Mouse (Mus musculus) urinary bladder, postnatal 4 days (tissue): ENCODE results near the gene St6galnac3.

Experiments
- DNase-seq, 2 experiments: peaks; one replicate each; pipeline ENCODE4 v3.0.0; 2021 to 2022; ENCODE audit warnings: low spot score in 2 of 2

St6galnac3 gene

DNA sequence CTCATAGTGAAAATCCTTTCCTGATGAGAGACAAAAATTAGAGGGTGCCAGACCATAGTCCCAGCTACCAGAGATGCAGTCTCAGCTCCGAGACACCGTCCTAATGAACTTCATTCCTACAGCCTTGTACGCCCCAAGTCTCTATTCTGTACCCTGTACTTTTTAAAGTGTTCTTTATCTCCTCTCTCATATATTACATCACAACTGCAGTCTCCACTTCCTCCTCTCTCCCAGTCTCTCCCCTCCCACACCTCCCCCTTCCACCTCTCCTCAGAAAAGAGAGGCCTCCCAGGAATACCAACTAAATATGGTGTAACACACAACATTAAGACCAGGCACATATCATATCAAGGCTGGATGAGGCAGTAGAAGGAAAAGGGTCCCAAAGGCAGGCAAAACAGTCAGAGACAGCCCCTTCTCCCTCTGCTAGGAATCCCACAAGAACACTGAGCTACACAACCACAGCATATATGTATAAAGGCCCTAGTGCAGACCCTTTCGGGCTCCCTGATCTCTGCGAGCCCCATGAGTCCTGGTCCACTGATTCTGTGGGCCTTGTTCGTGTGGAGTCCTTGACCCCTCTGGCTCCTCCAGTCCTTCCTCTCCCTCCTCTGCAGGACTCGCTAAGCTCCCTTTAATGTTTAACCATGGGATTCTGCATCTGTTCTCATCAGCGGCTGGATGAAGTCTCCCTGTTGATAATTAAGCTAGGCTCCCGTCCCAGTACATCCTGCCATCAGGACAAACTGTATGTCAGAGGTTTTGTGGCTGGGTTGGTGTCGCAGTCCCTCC lies 502.2 kb downstream of the St6galnac3 start:
- no peak for DNase-seq

DNA sequence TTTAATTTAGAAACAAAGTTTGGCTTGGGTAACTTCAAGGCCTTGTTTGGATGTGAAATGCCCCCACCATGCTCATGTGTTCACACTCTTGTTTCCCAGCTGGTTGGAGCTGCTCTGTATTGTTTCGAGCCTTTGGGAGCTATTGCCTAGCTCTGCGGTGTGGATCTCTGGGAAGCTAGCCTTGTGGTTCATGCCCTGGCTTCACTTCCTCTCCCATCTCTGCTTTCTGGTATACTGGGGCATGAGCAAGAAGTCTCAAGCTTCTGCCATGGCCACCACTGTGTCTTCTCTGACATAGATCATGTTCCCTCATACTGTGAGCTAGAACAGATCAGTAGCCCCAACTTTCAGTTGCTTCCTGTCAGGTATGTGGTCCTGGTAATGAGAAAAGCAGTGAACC lies 505.6 kb downstream of the St6galnac3 start:
- DNase-seq, result no peak

DNA sequence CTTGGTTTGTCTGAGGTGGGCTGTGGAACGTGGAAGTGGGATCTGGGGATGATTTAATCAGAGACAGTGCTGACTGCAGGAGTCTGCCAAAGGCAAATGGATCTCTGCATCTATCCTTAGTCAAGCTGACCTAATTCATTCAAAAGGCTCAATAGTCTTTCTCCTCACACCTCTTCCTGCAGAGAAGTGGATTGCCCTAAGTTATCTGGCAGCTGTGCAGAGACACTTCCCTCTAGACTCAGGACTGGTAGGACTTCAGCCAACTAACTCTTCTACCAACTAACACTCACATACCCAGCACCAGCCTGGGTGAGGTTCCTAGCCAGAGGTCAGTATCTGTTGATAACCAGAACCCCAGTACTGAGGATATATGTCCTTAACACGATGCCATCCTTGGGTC lies 516.8 kb downstream of the St6galnac3 start:
- no peak for DNase-seq

GRCm38 (mm10) chr3:153204046-153204445 lies 520.9 kb downstream of the St6galnac3 start:
- DNase-seq, result no peak

- DNase-seq, result no peak
These were observed 523.1 kb downstream of the St6galnac3 start for GRCm38 (mm10) chr3:153201835-153202234.

DNA sequence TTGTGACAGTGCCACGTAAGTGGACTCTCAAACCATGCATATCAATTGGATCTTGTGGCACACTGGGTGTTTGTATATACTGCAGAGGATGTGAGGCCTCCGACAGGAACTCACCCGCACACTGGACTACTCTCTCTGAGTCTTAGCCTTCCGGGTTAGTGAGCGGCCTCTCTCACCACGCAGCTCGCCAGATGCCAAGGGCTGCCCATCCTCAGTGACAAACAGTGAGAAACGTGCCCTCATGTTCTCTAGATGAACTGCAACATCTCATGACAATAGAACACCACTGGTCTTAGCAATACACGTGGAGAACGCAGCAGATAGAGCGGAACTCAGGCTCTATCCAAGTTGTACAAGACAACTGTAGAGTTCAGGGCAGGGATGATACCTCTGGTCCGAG lies 524.2 kb downstream of the St6galnac3 start:
- DNase-seq, result no peak

- no peak for DNase-seq
These were observed 524.9 kb downstream of the St6galnac3 start for GRCm38 (mm10) chr3:153200076-153200475.

- DNase-seq, result no peak
These were observed 525.7 kb downstream of the St6galnac3 start for GRCm38 (mm10) chr3:153199251-153199650.

DNA sequence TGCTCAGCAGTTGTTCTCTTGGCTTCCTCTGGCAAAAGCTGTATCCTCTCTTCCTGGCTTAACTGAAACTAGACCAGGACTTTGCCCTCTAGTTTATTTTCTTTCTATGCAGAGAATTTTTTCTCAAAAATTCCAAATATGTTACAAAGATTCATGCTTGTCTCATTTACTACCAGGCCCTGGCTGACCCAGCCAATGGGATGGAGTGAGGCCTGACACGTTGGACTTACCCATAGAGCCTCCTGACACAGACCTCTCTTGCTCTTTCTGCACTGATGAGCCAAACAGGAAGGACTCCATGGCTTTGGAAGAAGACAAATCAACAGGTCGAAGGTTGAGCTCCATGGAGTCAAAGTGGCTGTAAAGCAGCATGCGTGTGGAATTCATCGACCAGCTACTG lies 526.5 kb downstream of the St6galnac3 start:
- DNase-seq, result no peak

- no peak for DNase-seq
These were observed 531.9 kb downstream of the St6galnac3 start for GRCm38 (mm10) chr3:153193025-153193424.

DNA sequence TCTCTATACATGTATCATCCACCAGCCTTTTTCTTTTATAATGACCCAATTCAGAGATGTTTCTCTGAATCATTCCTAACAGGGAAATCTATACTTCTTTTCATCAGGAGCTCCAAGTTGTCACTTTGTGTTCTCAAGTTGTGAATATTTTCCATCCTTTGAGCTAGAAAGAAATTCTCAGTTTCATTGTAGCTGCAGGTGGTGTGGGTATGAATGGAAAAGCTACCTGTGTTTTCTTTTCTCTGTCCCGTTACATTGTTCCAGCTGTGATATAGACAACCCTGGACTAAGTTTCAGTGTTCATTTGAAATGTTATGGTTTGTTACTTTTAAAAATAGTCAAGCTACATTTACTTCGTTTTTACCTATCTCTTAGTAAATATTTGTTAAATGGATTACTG lies 534.2 kb downstream of the St6galnac3 start:
- DNase-seq, result no peak

- DNase-seq, result no peak
These were observed 535.1 kb downstream of the St6galnac3 start for GRCm38 (mm10) chr3:153189685-153190467.

GRCm38 (mm10) chr3:153188224-153188623 lies 536.8 kb downstream of the St6galnac3 start:
- DNase-seq, result no peak

GRCm38 (mm10) chr3:153185117-153185516 lies 539.9 kb downstream of the St6galnac3 start:
- DNase-seq, result no peak

GRCm38 (mm10) chr3:153181242-153181641 lies 543.7 kb downstream of the St6galnac3 start:
- DNase-seq, result no peak

GRCm38 (mm10) chr3:153176749-153177148 lies 548.2 kb downstream of the St6galnac3 start:
- DNase-seq, result no peak

- DNase-seq, result no peak
These were observed 548.6 kb downstream of the St6galnac3 start for GRCm38 (mm10) chr3:153176325-153176724.

DNA sequence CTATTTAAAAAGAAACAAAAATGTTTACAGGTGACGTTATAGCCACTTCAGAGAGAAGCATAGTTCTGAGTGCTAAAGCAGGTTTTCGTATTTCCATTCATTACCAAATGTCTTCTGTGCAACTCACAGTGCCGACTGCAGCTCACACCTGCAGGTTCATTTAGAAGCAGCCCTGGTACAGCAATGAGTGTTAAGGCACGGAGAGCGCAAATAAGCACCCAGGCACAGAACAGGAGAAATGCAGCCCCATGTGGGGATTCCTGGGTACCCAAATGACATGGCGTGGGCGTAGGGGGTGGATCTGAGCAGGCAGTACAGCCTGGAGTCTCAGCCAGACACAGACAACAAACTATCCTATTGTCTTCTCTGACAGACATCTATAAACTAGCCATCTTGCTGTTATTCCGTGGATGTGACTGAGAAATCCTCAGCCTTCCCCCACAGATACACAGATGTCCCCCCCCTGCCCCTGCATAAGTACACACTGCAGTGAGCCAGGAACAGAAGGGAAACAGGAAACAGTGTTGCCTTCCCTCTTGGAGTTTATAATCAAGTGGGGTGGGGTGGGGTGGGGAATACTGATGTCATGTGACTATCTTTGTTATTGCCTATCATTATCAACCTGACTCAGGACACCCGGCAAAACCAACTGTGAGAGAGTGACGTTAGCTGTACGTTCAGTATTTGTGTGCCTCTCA lies 550.5 kb downstream of the St6galnac3 start:
- DNase-seq, result no peak

- DNase-seq, result no peak
These were observed 551.4 kb downstream of the St6galnac3 start for GRCm38 (mm10) chr3:153173567-153173966.

DNA sequence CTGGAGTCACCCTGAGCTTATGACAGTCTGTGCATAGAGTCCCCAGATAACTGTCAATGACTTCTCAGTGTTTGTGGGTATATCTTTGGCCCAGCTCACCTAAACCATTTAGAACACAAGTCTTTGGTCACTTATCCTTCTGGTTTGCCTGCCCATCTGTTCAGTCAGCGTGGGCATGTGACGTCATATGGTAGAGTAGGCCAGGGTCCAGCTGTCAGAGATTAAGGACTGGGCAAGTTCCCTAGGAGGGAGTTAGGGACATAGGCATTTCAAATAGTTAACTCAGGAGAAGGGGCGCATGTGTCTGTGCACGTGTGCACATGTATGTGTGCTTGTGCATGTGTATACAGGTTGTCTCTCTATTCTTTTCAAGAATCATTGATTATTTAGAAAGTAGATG lies 554.8 kb downstream of the St6galnac3 start:
- DNase-seq, result no peak

DNA sequence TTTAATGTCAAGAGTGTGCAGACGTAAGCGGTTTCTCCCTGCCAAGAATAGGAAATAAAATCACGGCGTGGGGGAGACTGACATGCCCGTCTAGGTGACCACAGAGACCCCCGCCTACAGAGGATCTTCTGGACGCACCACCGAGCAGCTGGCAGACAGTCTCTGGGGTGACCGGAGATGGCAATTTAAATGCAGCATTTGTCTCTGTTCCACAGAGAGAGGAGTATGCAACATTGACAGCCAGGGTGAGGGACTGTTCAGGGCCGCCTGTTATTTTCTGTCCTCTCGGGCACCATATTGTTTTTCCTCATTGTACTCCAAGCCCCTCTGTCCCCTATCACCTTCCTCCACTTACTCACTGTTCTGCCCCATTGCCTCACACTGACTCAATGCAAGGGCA lies 555.2 kb downstream of the St6galnac3 start:
- DNase-seq, result no peak

DNA sequence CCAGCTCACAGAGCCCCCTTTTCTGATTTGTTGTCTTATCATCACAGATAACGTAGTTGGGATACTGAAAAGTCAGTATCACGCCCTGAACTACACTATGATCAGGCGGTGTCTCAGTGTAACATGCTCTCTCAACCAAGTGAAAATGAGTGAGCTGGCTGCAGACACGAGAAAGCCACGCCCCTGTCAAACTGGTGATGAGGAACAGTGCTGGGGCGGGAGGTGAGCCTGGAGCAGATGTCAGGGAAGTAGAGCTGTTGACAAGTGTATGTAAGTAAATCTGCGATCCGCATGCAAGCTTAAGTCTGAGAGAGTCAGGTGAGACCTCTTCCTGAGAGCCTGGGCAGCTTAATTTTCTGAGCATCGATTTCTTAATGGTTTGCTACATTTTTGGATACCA lies 563.3 kb downstream of the St6galnac3 start:
- no peak for DNase-seq
